Mouse (Mus musculus): ENCODE measurements around the gene Iqcg. TPM values are rescaled to one million over a fixed set of nuclear protein-coding genes. Genes with fewer than 3 reads are reported as not detected.

Gene Iqcg
- total RNA-seq, 2 experiments from 2014 or later, result 0.89 to 1.4 TPM

GRCm38 (mm10) chr16:33006888-33007287 lies 49.1 kb downstream of the Iqcg start:
- ATAC-seq (replicated peaks; ENCODE audit: low FRiP score, low TSS enrichment, poor library complexity, severe bottlenecking), result no peak

GRCm38 (mm10) chr16:33005216-33005615 lies 50.8 kb downstream of the Iqcg start:
- ATAC-seq (replicated peaks; ENCODE audit: low FRiP score, low TSS enrichment, poor library complexity, severe bottlenecking), result no peak

GRCm38 (mm10) chr16:32992158-32992557 lies 63.9 kb downstream of the Iqcg start:
- no peak for ATAC-seq (replicated peaks; ENCODE audit: low FRiP score, low TSS enrichment, poor library complexity, severe bottlenecking)

GRCm38 (mm10) chr16:32984631-32985030 lies 71.4 kb downstream of the Iqcg start:
- no peak for ATAC-seq (replicated peaks; ENCODE audit: low FRiP score, low TSS enrichment, poor library complexity, severe bottlenecking)

- ATAC-seq (replicated peaks; ENCODE audit: low FRiP score, low TSS enrichment, poor library complexity, severe bottlenecking), result no peak
Measured at GRCm38 (mm10) chr16:32981405-32981804, 74.6 kb downstream of the Iqcg start.

- ATAC-seq (replicated peaks; ENCODE audit: low FRiP score, low TSS enrichment, poor library complexity, severe bottlenecking), result no peak
Measured at GRCm38 (mm10) chr16:32980227-32980626, 75.8 kb downstream of the Iqcg start.

- ATAC-seq (replicated peaks; ENCODE audit: low FRiP score, low TSS enrichment, poor library complexity, severe bottlenecking), result peak; percentile 87
Measured at GRCm38 (mm10) chr16:32973047-32973446, 83.0 kb downstream of the Iqcg start.

GRCm38 (mm10) chr16:32972535-32972934 lies 83.5 kb downstream of the Iqcg start:
- ATAC-seq (replicated peaks; ENCODE audit: low FRiP score, low TSS enrichment, poor library complexity, severe bottlenecking), result no peak

Other genes with a start within 250 kb of the Iqcg start
- not detected in 2 replicates for gene Smbd1, start 245.7 kb downstream of the Iqcg start, total RNA-seq (2014; fragmentation: Nextera tagmentation)
- gene Smbd1, start 245.7 kb downstream of the Iqcg start, total RNA-seq (2017), result not detected in 2 replicates
- 23.3 and 25.4 TPM in 2 replicates for gene Fyttd1, start 178.7 kb downstream of the Iqcg start, total RNA-seq (2014; fragmentation: Nextera tagmentation)
- 48.8 and 69.4 TPM in 2 replicates for gene Fyttd1, start 178.7 kb downstream of the Iqcg start, total RNA-seq (2017)
- gene Rubcn, start 178.5 kb downstream of the Iqcg start, total RNA-seq (2014; fragmentation: Nextera tagmentation), result 5.1 and 6.6 TPM in 2 replicates
- 4.0 and 6.1 TPM in 2 replicates for gene Rubcn, start 178.5 kb downstream of the Iqcg start, total RNA-seq (2017)
- gene Lrch3, start 142.1 kb downstream of the Iqcg start, total RNA-seq (2014; fragmentation: Nextera tagmentation), result 15.6 and 27.2 TPM in 2 replicates
- 13.1 and 25.3 TPM in 2 replicates for gene Lrch3, start 142.1 kb downstream of the Iqcg start, total RNA-seq (2017)
- gene Rpl35a, start 235 bp upstream of the Iqcg start, total RNA-seq (2014; fragmentation: Nextera tagmentation), result 3,282 and 3,383 TPM in 2 replicates
- gene Rpl35a, start 235 bp upstream of the Iqcg start, total RNA-seq (2017), result 1,974 and 2,153 TPM in 2 replicates
- 0.87 and 8.1 TPM in 2 replicates for gene Lmln, start 6.3 kb upstream of the Iqcg start, total RNA-seq (2014; fragmentation: Nextera tagmentation)
- gene Lmln, start 6.3 kb upstream of the Iqcg start, total RNA-seq (2017), result 0.66 and 0.88 TPM in 2 replicates
- 7.4 and 10.7 TPM in 2 replicates for gene Osbpl11, start 128.9 kb upstream of the Iqcg start, total RNA-seq (2014; fragmentation: Nextera tagmentation)
- 10.9 and 12.5 TPM in 2 replicates for gene Osbpl11, start 128.9 kb upstream of the Iqcg start, total RNA-seq (2017)
- 24.0 and 36.4 TPM in 2 replicates for gene Snx4, start 195.2 kb upstream of the Iqcg start, total RNA-seq (2014; fragmentation: Nextera tagmentation)
- gene Snx4, start 195.2 kb upstream of the Iqcg start, total RNA-seq (2017), result 47.9 and 56.7 TPM in 2 replicates

Data from megakaryocyte-erythroid progenitor cell, adult 5-6 weeks (primary cell).